Mouse (Mus musculus) forebrain, embryonic 13.5 days (tissue): ENCODE results near the gene Otol1. TPM values are rescaled to one million over a fixed set of nuclear protein-coding genes. Genes with fewer than 3 reads are reported as not detected.
A peak's percentile ranks its signal among the peaks of the same experiment; 100 is the strongest.

Experiments
- ATAC-seq: fragments of 200-750 bp; cut with Nextera tagmentation; 2 replicates; pipeline ENCODE4 v1.8.0; 2017
- H3K27ac ChIP-seq: fragments of 300-500 bp; sonication (generic); 2 replicates; pipeline ENCODE4 v1.5.1; 2015; ENCODE audit warnings: inconsistent platforms, mild to moderate bottlenecking, moderate library complexity
- H3K27me3 ChIP-seq: fragments of 300-500 bp; sonication (generic); 2 replicates; pipeline ENCODE4 v1.6.1; 2015; ENCODE audit warnings: mild to moderate bottlenecking, inconsistent platforms
- H3K36me3 ChIP-seq: fragments of 300-500 bp; sonication (generic); 2 replicates; pipeline ENCODE4 v1.6.1; 2015; ENCODE audit warnings: mild to moderate bottlenecking, inconsistent platforms; ENCODE audit not compliant: poor library complexity, severe bottlenecking
- H3K4me1 ChIP-seq: fragments of 300-500 bp; sonication (generic); 2 replicates; pipeline ENCODE4 v1.6.1; 2015; ENCODE audit warnings: inconsistent platforms
- H3K4me2 ChIP-seq: fragments of 300-500 bp; sonication (generic); 2 replicates; pipeline ENCODE4 v1.6.1; 2015; ENCODE audit warnings: inconsistent platforms, mild to moderate bottlenecking, moderate library complexity
- H3K4me3 ChIP-seq: fragments of 300-500 bp; sonication (generic); 2 replicates; pipeline ENCODE4 v1.5.1; 2015; ENCODE audit warnings: mild to moderate bottlenecking, inconsistent platforms
- H3K9ac ChIP-seq: fragments of 300-500 bp; sonication (generic); 2 replicates; pipeline ENCODE4 v1.6.1; 2015; ENCODE audit warnings: mild to moderate bottlenecking, inconsistent platforms
- H3K9me3 ChIP-seq: fragments of 300-500 bp; sonication (generic); replicated peaks from 2 replicates; pipeline ENCODE4 v1.6.1; 2016; ENCODE audit warnings: inconsistent platforms
- WGBS: fragments of 180-500 bp; shearing (Covaris S2); methylation state at CpG from one replicate; pipeline ENCODE4 v1.1.7; 2015; 5-methylcytosine and 5-hydroxymethylcytosine counted together
- polyA plus RNA-seq: library from polyadenylated mRNA; unstranded; fragments of >200 nt; fragmentation: Nextera tagmentation; extraction: Ambion mirVana; gene quantifications from 2 replicates; pipeline ENCODE4 v1.2.1, GENCODE M21; 2015

Otol1 gene
- not detected in 2 replicates for polyA plus RNA-seq

- Histone ChIP-seq H3K9me3 (no peaks in the 10 kb centered on the region), H3K4me1 (peaks cover 5% of the 10 kb centered on the region; the same call in 1 of the 2 replicates), H3K36me3 (no peaks in the 10 kb centered on the region), H3K9ac (no peak within 1 kb of the TSS), H3K4me2 (no peak within 1 kb of the TSS), H3K27me3 (no peaks in the 10 kb centered on the region), H3K4me3 (no peak within 1 kb of the TSS), H3K27ac (no peak within 1 kb of the TSS)
- WGBS: 76% methylated on average over 4 of the region's 4 CpGs
- ATAC-seq: no peak
Measured at GRCm38 (mm10) chr3:70007313-70007712, at the start of gene Otol1. Gene Otol1, plus strand, starts transcription at chr3:70007613.

- no peak overlapping the region for H3K9ac ChIP-seq
- H3K9me3 ChIP-seq: no peaks in the 10 kb centered on the region
- WGBS: 55% methylated on average over 5 of the region's 5 CpGs
- no peaks in the 10 kb centered on the region for H3K4me1 ChIP-seq
- ATAC-seq: no peak
- H3K27me3 ChIP-seq: no peaks in the 10 kb centered on the region
- no peak overlapping the region for H3K4me3 ChIP-seq
- H3K36me3 ChIP-seq: no peaks in the 10 kb centered on the region
- H3K4me2 ChIP-seq: no peak overlapping the region
- H3K27ac ChIP-seq: no peak overlapping the region
Measured at GRCm38 (mm10) chr3:69962187-69962586, 45.2 kb upstream of the Otol1 start.

GRCm38 (mm10) chr3:69971482-69972097 lies 35.8 kb upstream of the Otol1 start:
- Histone ChIP-seq H3K27me3 (no peaks in the 10 kb centered on the region), H3K4me3 (no peak overlapping the region), H3K9ac (no peak overlapping the region), H3K27ac (no peak overlapping the region), H3K36me3 (no peaks in the 10 kb centered on the region), H3K9me3 (no peaks in the 10 kb centered on the region), H3K4me1 (no peaks in the 10 kb centered on the region), H3K4me2 (no peak overlapping the region)
- WGBS: 46% methylated on average over 6 of the region's 6 CpGs
- ATAC-seq: peak; percentile 59; the same call in 1 of the 2 replicates

DNA sequence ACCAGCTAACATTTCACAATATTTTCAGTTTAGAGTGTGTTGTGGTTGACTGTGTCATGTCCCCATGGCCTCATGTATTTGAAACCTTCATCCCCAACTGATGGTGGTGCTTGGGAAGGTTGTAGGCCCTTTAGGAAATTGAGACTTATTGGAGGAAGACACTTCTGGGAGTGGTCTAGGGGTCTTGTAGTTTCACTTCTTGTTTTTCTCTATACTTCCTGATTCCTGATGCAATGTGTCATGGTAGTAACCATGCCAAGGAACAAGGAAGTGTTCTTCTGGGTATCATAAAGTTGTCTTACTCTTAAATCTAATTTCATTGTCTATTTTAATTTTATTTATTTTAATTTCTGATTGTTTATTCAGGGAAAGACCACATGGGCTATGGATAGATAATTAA lies 29.3 kb upstream of the Otol1 start:
- H3K27me3 ChIP-seq: no peaks in the 10 kb centered on the region
- no peak overlapping the region for H3K4me2 ChIP-seq
- no peak overlapping the region for H3K27ac ChIP-seq
- H3K4me3 ChIP-seq: no peak overlapping the region
- no peaks in the 10 kb centered on the region; the same call in 1 of the 2 replicates for H3K9me3 ChIP-seq
- no peaks in the 10 kb centered on the region for H3K36me3 ChIP-seq
- no peaks in the 10 kb centered on the region for H3K4me1 ChIP-seq
- no peak for ATAC-seq
- no peak overlapping the region for H3K9ac ChIP-seq

DNA sequence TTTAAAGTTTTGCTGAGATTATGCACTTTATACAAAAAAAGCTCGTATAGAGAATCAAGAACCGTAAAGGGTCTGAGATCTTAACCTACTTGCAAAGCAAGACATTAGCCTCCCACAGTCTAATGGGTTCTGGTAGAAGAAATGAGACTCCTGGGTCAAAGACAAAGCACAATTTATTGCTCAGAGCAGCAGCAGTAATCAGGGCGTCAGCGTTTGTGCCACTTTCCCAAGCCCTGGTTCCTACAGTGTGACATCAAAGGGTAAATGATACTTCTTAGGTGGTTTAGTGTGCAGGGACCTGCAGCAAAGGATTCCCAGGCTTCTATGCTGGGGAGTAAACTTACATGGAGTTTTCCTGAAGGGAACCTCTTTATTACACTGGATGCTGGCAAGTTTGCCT lies 13.6 kb upstream of the Otol1 start:
- no peak for ATAC-seq
- no peaks in the 10 kb centered on the region for H3K27me3 ChIP-seq
- H3K4me2 ChIP-seq: no peak overlapping the region
- no peak overlapping the region for H3K4me3 ChIP-seq
- no peak overlapping the region for H3K27ac ChIP-seq
- H3K9ac ChIP-seq: no peak overlapping the region
- H3K9me3 ChIP-seq: no peaks in the 10 kb centered on the region
- no peaks in the 10 kb centered on the region for H3K4me1 ChIP-seq
- H3K36me3 ChIP-seq: no peaks in the 10 kb centered on the region
- 44% methylated on average over 4 of the region's 4 CpGs for WGBS

GRCm38 (mm10) chr3:70001540-70001939 lies 5.9 kb upstream of the Otol1 start:
- Histone ChIP-seq H3K36me3 (no peaks in the 10 kb centered on the region), H3K27me3 (no peaks in the 10 kb centered on the region), H3K4me3 (no peak overlapping the region), H3K27ac (no peak overlapping the region), H3K9ac (no peak overlapping the region), H3K9me3 (no peaks in the 10 kb centered on the region), H3K4me1 (peaks cover 12% of the 10 kb centered on the region), H3K4me2 (peak overlapping the region; percentile 20; the same call in 1 of the 2 replicates)
- ATAC-seq: peak; percentile 70
- WGBS: 6% methylated on average over 9 of the region's 9 CpGs

DNA sequence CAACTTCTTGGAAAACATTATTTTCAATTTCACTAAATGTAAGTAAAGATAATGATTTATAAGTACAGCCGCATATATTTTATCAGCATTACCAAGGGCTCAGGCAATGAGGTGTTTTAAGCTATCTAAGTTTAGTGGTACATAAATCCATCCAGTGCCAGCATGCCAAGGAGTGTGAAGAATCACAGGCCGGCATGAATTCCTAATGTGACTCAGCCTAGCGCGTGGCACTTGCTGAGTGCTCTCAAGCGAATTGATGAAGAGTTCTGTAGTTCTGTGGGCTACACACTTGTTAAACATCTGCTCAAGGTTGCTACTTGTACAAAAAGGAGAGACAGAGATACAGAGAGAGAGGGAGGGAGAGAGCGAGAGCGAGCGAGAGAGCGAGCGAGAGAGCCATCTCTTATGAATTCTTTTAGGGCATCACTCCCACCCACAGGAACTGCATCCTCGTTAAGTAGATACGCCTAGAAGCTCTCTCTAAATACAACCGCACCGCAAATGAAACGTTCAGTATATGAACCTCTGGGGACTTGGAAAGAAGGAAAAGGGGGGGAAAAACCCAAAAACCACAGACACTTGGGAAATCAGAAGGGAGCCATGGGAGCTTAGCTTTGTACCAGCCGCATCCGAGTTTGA lies 4.2 kb upstream of the Otol1 start:
- Histone ChIP-seq H3K9me3 (no peaks in the 10 kb centered on the region), H3K9ac (no peak overlapping the region), H3K27ac (no peak overlapping the region), H3K27me3 (no peaks in the 10 kb centered on the region), H3K4me1 (peaks cover 12% of the 10 kb centered on the region), H3K4me2 (no peak overlapping the region), H3K36me3 (no peaks in the 10 kb centered on the region), H3K4me3 (no peak overlapping the region)
- ATAC-seq: no peak
- WGBS: 66% methylated on average over 17 of the region's 17 CpGs

GRCm38 (mm10) chr3:70003955-70004354 lies 3.5 kb upstream of the Otol1 start:
- no peak overlapping the region for H3K9ac ChIP-seq
- no peaks in the 10 kb centered on the region for H3K27me3 ChIP-seq
- no peaks in the 10 kb centered on the region for H3K36me3 ChIP-seq
- H3K4me2 ChIP-seq: no peak overlapping the region
- 35% methylated on average over 7 of the region's 7 CpGs for WGBS
- H3K4me3 ChIP-seq: no peak overlapping the region
- no peaks in the 10 kb centered on the region for H3K9me3 ChIP-seq
- no peak overlapping the region for H3K27ac ChIP-seq
- peak; percentile 51; the same call in 1 of the 2 replicates for ATAC-seq
- H3K4me1 ChIP-seq: peaks cover 12% of the 10 kb centered on the region

GRCm38 (mm10) chr3:70004379-70004778 lies 3.0 kb upstream of the Otol1 start:
- peak; percentile 36; the same call in 1 of the 2 replicates for ATAC-seq
- 52% methylated on average over 8 of the region's 8 CpGs for WGBS
- H3K27ac ChIP-seq: no peak overlapping the region
- no peaks in the 10 kb centered on the region for H3K36me3 ChIP-seq
- H3K4me2 ChIP-seq: no peak overlapping the region
- peaks cover 12% of the 10 kb centered on the region for H3K4me1 ChIP-seq
- no peaks in the 10 kb centered on the region for H3K27me3 ChIP-seq
- no peak overlapping the region for H3K4me3 ChIP-seq
- no peak overlapping the region for H3K9ac ChIP-seq
- no peaks in the 10 kb centered on the region for H3K9me3 ChIP-seq

DNA sequence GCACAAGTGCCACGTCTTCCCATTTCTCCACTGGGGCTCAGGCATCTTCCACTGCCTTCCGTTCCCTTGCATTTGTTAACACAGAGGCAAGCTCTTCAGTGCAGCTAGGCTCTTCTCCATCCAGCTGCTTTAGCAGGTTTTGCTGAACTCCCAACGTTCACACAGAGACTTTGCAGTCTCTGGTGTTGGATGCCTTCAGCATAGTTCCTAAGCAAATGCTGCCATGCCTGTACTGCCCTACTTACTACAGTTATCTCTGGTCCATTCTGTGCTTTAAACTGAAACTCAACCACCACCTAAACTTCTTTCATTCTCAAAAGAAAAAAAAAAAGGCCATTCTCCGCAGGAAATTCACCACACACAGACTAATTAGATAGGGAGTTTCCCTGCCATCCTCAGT lies 5.2 kb downstream of the Otol1 start:
- ATAC-seq: no peak
- H3K4me1 ChIP-seq: no peaks in the 10 kb centered on the region
- H3K4me2 ChIP-seq: no peak overlapping the region
- no peak overlapping the region for H3K27ac ChIP-seq
- 81% methylated on average over 4 of the region's 4 CpGs for WGBS
- H3K27me3 ChIP-seq: no peaks in the 10 kb centered on the region
- no peak overlapping the region for H3K9ac ChIP-seq
- H3K36me3 ChIP-seq: no peaks in the 10 kb centered on the region
- no peaks in the 10 kb centered on the region for H3K9me3 ChIP-seq
- no peak overlapping the region for H3K4me3 ChIP-seq

GRCm38 (mm10) chr3:70026605-70027004 lies 19.2 kb downstream of the Otol1 start:
- Histone ChIP-seq H3K4me3 (no peak overlapping the region), H3K36me3 (no peaks in the 10 kb centered on the region), H3K4me2 (no peak overlapping the region), H3K9me3 (no peaks in the 10 kb centered on the region), H3K27me3 (no peaks in the 10 kb centered on the region), H3K9ac (no peak overlapping the region), H3K27ac (no peak overlapping the region), H3K4me1 (no peaks in the 10 kb centered on the region)
- no peak for ATAC-seq
- 66% methylated on average over 6 of the region's 6 CpGs for WGBS

DNA sequence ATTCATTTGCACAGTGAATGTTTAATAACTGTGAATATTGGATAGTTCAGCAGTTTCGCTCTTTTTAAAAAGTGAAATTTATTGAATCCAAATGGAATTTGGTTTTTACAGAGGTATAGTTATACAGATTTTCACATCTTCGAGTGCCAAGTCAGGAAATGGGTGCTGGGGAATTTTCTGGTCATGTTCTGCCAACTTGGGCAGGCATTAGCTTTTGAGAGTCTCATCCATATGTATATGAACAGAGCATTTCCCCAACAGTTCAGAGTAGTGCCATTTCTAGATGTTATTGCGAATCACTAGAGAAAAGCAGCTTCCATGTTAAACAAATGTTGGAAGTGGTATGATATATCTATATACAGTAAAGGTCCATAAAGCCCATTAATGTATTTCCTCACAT lies 21.8 kb downstream of the Otol1 start:
- no peaks in the 10 kb centered on the region for H3K9me3 ChIP-seq
- no peak overlapping the region for H3K27ac ChIP-seq
- no peak overlapping the region for H3K4me3 ChIP-seq
- no peak for ATAC-seq
- no peaks in the 10 kb centered on the region for H3K27me3 ChIP-seq
- no peak overlapping the region for H3K4me2 ChIP-seq
- no peaks in the 10 kb centered on the region for H3K4me1 ChIP-seq
- no peaks in the 10 kb centered on the region for H3K36me3 ChIP-seq
- WGBS: 89% methylated on average over 3 of the region's 3 CpGs
- H3K9ac ChIP-seq: no peak overlapping the region

DNA sequence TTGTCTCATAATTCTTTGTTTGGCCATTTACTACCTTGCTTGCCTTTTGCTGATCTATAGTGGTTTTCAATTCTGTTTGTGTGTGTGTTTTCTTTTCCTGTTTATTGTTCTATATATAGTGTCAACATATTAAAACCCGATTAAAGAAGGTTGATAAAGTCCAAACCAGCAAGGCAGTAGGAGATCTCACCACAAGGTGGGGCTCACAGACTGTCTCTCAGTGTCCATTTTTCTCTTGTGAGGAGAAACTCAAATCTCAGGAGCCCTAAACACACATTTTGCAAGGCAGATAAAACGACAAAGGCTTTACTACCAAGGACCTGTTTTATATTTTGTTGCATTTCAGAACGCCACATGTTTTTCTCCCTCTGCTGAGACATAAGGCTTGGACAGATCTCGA lies 28.2 kb downstream of the Otol1 start:
- no peak overlapping the region for H3K4me2 ChIP-seq
- no peaks in the 10 kb centered on the region for H3K36me3 ChIP-seq
- no peaks in the 10 kb centered on the region for H3K9me3 ChIP-seq
- H3K4me1 ChIP-seq: no peaks in the 10 kb centered on the region
- H3K9ac ChIP-seq: no peak overlapping the region
- H3K27me3 ChIP-seq: no peaks in the 10 kb centered on the region
- WGBS: 57% methylated on average over 4 of the region's 4 CpGs
- H3K4me3 ChIP-seq: no peak overlapping the region
- ATAC-seq: no peak
- no peak overlapping the region for H3K27ac ChIP-seq
